Mouse (Mus musculus): ENCODE results near the gene Dynlt1b.
A peak's percentile ranks its signal among the peaks of the same experiment; 100 is the strongest.
"Not testable (repeated sequence)": the region's sequence is repeated elsewhere in the genome, so short reads cannot be mapped to it uniquely, and the experiment has no call there.

Gene Dynlt1b

DNA sequence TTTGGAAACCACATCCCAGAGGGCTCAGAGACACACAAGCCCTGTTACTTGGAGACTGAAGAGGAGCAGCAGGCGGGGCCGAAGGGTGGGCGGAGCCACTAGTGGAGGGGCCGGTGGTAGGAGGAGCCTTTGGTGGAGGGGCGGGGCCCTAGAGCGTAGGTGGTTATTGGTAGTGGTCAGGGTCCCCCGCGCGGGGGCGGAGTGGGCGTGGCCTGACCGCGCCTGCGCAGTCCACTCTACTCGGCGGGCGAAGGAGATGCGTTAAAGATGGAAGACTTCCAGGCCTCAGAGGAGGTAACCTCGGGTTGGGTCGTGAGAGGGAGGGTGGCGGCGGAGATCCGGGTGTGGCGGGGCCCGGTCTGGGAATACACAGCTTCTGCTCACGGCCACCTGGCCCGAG is at the start of gene Dynlt1b:
Gene Dynlt1b, plus strand, starts transcription at position 168 of the 400 bp plus-strand sequence.
- peak; percentile 100 for DNase-seq

GRCm38 (mm10) chr17:6380182-6380841 is 49.6 kb upstream of the Dynlt1b start:
- not testable (repeated sequence) for DNase-seq

DNA sequence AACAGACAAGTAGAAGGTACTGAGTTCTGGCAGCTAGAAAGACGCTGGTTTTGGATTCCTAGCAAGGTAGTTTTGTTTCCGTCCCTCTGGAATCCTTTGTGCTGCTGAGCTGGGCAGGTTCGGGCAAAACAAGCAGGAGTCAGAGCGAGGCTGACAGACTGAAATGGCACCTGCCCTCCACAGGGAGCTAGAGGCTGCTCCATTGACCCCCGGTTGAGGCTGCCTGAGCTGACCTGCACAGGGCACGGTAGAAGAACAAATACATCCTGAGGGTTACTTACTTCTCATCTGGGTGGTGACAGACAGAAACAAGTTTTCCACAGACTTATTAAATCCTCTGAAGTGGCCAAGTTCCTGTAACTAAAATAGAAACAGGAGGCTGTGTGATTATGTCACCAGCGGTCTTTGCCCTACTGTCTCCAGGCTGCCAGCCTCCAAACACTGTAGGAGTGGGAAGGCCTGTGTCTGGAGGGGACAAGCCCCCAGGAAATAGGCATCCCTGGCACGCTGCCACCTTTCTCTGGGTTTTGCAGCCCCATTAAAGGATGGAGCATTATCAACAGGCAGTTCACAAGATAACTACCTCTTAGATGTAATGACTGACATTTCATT is 48.7 kb upstream of the Dynlt1b start:
- DNase-seq, result not testable (repeated sequence)

DNA sequence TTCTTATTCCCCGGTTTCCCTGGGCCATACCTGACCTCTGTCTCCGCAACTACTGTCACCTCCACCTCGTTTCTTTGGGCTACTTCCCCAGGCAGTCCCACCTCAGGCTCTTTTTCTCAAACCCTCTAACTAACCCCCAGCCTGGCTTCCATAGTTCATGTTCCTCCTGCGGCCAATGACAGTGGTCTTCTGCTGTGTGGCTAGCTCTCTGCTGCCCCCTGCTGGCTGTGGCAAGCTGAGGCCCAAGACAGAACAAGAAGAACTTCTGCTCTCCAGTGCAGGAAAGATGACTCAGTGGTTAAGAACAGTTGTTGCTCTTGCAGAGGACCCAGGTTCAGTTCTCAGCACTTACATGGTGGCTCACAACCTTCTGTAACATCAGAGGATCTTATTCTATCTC is 43.0 kb upstream of the Dynlt1b start:
- DNase-seq, result not testable (repeated sequence)

GRCm38 (mm10) chr17:6387380-6387911 is 42.5 kb upstream of the Dynlt1b start:
- DNase-seq, result not testable (repeated sequence)

DNA sequence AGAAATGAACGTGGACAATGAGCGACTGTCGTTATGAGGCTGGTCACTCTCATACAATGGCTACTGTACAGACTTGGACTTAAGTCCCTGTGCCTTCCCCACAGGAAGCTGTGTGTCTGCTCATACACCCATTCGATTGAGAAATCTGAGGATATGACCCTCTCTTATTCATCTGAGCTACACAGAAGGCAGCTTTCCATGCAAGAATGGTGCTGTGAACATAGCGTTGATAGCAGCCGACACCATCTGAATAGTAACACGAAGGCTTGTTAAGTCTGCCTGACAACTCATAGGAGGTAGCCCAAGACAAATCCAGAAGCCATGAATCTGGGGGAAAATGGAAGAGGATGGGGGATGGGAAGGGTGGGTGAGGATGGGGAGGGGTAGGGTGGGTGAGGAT is 40.4 kb upstream of the Dynlt1b start:
- DNase-seq, result peak in 1 of 2 experiments; percentile 10

DNA sequence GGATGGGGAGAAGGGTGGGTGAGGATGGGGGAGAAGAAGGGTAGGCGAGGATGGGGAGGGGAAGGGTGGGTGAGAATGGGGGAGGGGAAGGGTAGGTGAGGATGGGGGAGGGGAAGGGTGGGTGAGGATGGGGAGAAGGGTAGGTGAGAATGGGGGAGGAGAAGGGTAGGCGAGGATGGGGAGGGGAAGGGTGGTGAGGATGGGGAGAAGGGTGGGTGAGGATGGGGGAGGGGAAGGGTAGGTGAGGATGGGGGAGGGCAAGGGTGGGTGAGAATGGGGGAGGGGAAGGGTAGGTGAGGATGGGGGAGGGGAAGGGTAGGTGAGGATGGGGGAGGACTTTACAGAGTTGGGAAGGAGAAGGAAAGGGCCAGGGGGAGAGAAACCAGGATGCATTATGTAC is 39.2 kb upstream of the Dynlt1b start:
- not testable (repeated sequence) for DNase-seq

DNA sequence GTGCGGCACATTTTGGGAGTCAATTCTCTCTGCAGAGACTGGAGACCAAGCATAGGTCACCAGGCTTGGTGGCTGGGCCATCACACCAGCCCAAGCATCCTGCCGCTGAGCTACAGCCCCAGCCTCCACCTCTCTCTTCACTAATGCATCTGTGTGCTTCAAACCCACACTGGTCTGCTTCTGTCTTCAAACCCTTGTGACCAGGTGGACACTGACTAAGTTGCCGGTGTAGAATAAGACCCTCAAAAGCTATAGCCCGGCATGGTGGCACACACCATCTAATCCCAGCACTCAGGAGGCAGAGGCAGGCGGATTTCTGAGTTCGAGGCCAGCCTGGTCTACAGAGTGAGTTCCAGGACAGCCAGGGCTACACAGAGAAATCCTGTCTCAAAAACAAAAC is 38.2 kb upstream of the Dynlt1b start:
- DNase-seq, result not testable (repeated sequence)

DNA sequence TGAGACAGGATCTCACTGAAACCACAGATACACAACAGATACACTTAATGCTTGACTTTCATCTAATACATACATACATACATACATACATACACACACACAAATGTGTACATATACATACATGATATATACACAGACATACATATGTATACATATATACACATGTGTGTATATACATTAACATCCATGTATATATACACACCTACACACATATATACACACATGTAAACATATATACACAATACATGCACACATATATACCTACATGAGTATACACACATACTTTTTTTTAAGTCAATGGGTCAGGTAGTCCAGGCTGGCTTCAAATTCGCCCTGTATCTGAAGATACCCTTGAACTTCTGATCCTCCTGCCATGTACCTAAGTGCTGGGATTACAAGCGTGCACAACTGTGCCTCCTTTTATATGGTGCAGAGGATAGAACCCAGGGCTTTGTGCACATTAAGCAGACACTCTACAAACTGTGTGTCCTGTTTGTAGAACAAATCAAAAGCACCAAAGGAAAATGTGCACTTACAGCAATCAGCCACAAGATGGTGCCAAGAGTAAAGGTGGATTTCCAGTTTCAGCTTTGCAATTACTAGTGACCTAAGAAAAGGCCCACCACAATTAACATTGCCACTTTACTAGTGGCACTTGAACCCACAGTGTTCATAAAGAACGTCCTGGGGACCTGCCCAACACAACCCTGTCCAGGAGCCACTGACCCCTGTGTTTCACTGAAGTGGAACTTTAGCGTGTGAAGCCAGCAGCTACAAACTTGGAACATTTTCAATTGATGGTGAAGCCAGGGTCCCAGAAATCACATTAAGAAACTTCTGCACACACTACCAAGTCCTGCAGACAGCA is 37.2 kb upstream of the Dynlt1b start:
- not testable (repeated sequence) for DNase-seq

GRCm38 (mm10) chr17:6398079-6398478 is 31.8 kb upstream of the Dynlt1b start:
- not testable (repeated sequence) for DNase-seq

- peak in 1 of 2 experiments; percentile 13 for DNase-seq
These were observed 31.1 kb upstream of the Dynlt1b start for GRCm38 (mm10) chr17:6398816-6399215.

DNA sequence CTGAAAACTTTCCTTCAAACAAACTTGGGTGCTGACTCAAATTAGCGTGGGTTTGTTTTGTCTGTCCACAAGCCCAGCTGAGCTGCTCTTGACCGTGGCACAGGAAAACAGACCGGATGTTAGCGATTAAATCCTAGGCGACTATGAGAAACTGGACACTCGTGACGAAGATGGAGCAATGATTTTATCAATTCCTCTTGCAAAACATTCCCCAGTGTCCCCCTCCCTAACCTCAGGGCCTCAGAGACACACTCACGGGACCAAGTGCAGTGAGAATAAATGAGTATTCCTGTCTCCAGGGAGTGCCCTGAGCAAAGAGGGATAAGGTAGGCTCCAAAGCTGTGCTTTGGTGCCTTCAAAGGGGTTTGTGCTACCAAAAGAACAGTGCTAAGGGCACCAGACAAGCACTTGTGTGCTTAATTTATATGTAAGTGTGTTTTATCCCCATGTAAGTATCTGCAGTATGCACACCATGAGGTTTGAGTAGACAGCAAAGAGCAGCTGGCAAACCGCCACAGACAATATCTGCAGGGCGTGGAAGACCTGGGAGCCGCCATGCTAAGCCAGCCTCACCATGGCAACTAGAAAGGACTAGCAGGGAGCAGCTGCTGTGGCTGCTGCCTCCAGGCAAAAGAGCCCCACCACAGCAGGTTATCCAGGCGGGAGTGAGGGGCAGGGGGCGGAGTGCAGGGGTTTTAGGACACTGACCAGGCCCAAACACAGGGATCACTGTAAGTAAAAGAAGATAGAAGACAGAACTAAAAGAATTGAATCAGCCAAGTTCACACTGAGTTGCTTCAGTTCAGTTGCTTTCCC is 30.4 kb upstream of the Dynlt1b start:
- peak; percentile 42 to 52 for DNase-seq

DNA sequence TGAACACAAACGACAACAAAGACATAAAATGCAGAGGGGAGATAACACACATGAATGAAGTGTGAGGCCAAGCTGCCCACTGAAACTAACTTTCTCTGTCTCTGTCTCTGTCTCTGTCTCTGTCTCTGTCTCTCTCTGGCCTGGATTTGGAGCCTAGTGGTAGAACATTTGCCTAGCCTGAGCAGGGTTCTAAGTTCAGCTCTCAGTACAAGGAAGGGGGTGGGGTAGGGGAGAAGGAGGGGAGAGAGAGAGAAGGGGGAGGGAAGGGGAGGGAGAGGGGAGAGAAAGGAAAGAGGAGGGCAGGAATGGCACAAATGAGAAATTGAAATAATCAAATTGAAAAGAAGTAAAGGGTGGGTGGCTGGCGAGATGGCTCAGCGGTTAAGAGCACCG is 29.8 kb upstream of the Dynlt1b start:
- not testable (repeated sequence) for DNase-seq

GRCm38 (mm10) chr17:6404493-6404892 is 25.4 kb upstream of the Dynlt1b start:
- DNase-seq, result not testable (repeated sequence)

DNA sequence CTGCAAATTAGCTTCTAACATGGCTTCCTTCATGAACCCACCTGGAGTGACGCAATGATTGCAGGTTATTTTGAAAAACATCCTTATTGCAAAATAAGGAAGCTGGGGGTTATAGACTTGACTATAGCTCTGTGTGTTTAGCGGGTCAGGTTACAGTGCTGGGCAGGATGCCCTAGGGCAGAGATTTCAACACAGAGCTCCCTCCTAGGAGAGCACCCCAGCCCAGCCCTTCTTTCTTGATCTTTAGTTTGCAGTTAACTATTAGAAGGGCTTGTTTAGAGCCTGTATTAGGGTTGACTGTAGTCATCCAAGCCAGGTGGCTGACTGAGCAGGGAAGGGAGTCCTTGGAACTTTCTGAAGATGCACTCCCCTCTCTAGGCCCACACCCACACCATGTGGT is 22.9 kb upstream of the Dynlt1b start:
- DNase-seq, result not testable (repeated sequence)

DNA sequence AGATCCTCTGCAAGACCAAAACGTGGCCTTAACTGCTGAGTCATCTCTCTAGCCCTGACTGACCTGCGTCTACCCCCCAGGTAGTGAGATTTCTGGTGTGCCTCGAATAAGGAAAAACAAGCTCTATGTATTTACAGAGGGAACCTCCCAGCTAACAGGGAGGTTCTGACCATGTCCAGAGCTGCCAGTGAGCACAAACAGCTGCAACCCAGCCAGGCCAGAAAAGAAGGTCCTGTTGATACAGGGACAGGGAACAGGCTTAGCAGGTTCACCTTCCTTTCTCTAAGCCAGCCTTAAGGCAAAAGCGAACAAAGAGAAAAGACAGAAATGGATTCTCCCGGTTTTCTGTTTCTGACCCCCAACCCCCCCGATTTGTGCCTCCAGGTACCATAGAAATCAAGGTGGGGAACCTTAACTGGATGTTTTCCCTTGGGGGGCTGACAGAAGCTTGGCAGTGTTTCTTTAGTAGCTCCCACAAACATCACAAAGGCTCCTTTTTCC is 19.1 kb upstream of the Dynlt1b start:
- not testable (repeated sequence) for DNase-seq

- not testable (repeated sequence) for DNase-seq
These were observed 12.8 kb upstream of the Dynlt1b start for GRCm38 (mm10) chr17:6417118-6417517.

GRCm38 (mm10) chr17:6420557-6420956 is 9.4 kb upstream of the Dynlt1b start:
- DNase-seq, result not testable (repeated sequence)

DNA sequence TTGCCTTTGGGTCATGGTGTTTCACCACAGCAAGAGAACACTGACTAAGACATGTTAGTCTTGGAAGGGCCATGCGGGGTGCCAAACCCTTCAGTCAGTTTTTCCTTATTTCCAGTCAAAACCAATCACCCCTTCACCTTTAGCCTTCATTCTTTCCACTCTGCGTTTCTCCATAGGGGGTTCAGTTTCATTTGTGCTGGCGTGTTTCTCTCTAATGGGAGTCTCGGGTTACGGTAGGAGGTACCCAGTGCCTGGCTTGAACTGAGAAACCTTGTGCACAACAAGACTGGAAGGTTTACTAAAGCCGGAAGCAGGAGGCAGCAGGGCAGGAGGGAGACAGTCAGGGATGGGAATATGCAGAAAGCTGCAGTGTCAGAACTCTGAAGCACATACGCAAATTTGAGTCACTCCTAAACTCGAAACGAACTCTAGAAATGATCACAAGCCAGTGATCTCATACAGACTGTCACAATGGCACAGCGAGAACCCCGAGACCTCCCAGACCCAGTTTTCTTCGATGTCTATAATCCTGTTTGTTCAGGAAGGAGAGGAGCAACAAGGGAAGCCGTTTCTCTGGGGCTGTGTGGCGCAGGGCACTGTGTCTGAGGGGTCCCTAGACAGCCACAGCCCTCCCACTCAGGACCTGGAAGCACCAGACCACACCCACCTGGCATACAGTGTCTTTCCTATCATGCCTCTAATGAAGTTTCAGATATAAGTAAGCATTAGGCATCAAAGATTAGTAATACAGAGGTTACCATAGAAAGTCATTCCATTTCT is 8.2 kb upstream of the Dynlt1b start:
- DNase-seq, result not testable (repeated sequence)

GRCm38 (mm10) chr17:6422370-6422769 is 7.5 kb upstream of the Dynlt1b start:
- not testable (repeated sequence) for DNase-seq

DNA sequence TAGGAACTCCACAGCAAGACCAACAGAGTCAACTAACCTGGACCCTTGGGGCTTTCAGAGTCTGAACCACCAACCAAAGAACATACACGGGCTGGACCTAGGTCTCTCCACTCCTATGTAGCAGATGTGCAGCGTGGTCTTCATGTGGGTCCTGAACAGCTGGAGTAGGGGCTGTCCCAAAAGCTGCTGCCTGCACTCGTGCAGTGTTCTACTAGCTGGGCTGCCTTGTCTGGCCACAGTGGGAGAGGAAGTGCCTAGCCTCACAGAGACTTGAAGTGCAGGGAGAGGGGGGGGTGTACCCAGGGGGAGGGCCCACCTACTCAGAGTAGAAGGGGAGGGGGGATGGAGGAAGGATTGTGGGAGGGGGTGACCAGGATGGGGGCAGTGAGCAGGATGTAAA is 7.1 kb upstream of the Dynlt1b start:
- not testable (repeated sequence) for DNase-seq

All from cerebellum, postnatal 14 days (tissue).